Mouse (Mus musculus): ENCODE results near the gene Syt5.

DNA sequence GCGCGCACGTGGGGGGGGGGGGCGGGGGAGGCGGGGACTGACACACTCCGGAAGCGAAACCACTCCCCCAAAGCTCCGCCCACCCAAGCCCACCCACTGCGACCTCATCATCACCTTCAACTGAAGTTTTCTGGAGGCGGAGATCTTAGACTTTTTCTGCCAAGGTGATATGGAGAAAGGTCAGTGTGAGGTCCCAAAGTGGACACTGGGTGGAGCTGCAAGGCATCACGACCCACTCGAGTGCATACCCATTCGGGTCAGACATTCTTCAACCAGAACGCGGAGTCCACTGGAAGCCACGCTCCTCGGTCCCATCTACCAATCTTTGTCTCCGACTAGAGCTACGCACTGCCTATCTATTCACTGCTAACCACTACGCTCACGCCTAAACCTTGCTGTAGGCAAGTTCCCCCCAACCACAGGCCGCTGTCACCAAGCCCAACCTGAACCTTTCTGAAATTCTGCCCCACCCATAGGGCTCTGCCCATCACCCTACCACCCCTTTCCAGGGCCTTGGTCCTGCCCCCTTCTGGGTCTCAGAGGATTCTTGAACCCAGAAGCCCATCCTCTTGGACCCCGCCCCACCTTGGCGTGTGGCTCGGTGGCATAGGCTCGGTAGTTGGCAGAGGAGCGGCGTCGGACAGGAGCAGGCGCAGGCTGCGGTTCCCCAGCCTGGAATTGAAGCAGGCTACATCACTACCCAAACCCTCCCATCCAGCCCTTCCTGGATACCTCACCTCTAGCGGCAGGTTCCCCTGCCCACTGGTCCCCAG, 25.9 kb downstream of the Syt5 start:
- TF ChIP-seq CTCF (IDR thresholded peaks at IDR 0.05 in 2 of 3, conservative IDR thresholded peaks at IDR 0.05 in 1 of 3; ENCODE audit: control insufficient read depth in 1 of 3, insufficient read depth in 1 of 3, low read depth in 2 of 3, low read length in 3 of 3, poor library complexity in 1 of 3, severe bottlenecking in 1 of 3) (no peak), MYB (IDR thresholded peaks at IDR 0.05; ENCODE audit: low read depth, low read length) (no peak), ZMIZ1 (IDR thresholded peaks at IDR 0.05; ENCODE audit: low read depth, low read length) (0 out of 2 replicates have a peak, but pooled peaks have one; percentile 46), CHD2 (IDR thresholded peaks at IDR 0.05; ENCODE audit: low read length) (no peak), POLR2A (IDR thresholded peaks at IDR 0.05; ENCODE audit: control insufficient read depth in 1 of 2, insufficient read depth in 1 of 2, low read depth in 1 of 2, low read length in 2 of 2, poor library complexity in 1 of 2) (peak in 1 of 2 experiments; percentile 36; a peak in 1 of 4 replicates), GATA1 (IDR thresholded peaks at IDR 0.05; ENCODE audit: low read depth, low read length) (0 out of 2 replicates have a peak, but pooled peaks have one; percentile 10), USF1 (IDR thresholded peaks at IDR 0.05; ENCODE audit: low read depth, low read length) (0 out of 2 replicates have a peak, but pooled peaks have one; percentile 13), SIN3A (IDR thresholded peaks at IDR 0.05; ENCODE audit: low read length) (peak; percentile 73), ZNF384 (IDR thresholded peaks at IDR 0.05; ENCODE audit: low read depth, low read length) (no peak)
